Mouse (Mus musculus) embryonic facial prominence, embryonic 14.5 days (tissue): ENCODE data around the gene Npw. TPM values are rescaled to one million over a fixed set of nuclear protein-coding genes. Genes with fewer than 3 reads are reported as not detected.
A peak's percentile ranks its signal among the peaks of the same experiment; 100 is the strongest.

Source experiments
- ATAC-seq: fragments of 200-750 bp; cut with Nextera tagmentation; 2 replicates; pipeline ENCODE4 v1.8.0; 2017; ENCODE audit warnings: low read depth, moderate number of reproducible peaks, moderate TSS enrichment
- DNase-seq: peaks from one replicate; pipeline ENCODE4 v3.0.0-alpha.2; 2015; ENCODE audit warnings: low spot score
- H3K27ac ChIP-seq: fragments of 300-500 bp; sonication (generic); replicated peaks from 2 replicates; pipeline ENCODE4 v1.5.1; 2014; ENCODE audit warnings: low read depth, mild to moderate bottlenecking, low read length, moderate library complexity
- H3K27me3 ChIP-seq: fragments of 300-500 bp; sonication (generic); replicated peaks from 2 replicates; pipeline ENCODE4 v1.6.1; 2014; ENCODE audit warnings: low read length; ENCODE audit not compliant: control insufficient read depth, insufficient read depth
- H3K36me3 ChIP-seq: fragments of 300-500 bp; sonication (generic); 2 replicates; pipeline ENCODE4 v1.6.1; 2014; ENCODE audit warnings: low read length, mixed read lengths; ENCODE audit not compliant: control insufficient read depth, insufficient read depth
- H3K4me1 ChIP-seq: fragments of 300-500 bp; sonication (generic); 2 replicates; pipeline ENCODE4 v1.6.1; 2014; ENCODE audit warnings: antibody characterized with exemption, low read length; ENCODE audit not compliant: control insufficient read depth, insufficient read depth
- H3K4me2 ChIP-seq: fragments of 300-500 bp; sonication (generic); 2 replicates; pipeline ENCODE4 v1.6.1; 2014; ENCODE audit warnings: low read depth, mild to moderate bottlenecking, low read length, moderate library complexity, mixed read lengths
- H3K4me3 ChIP-seq: fragments of 300-500 bp; sonication (generic); 2 replicates; pipeline ENCODE4 v1.5.1; 2014; ENCODE audit warnings: low read depth, mild to moderate bottlenecking, low read length
- H3K9ac ChIP-seq: fragments of 300-500 bp; sonication (generic); 2 replicates; pipeline ENCODE4 v1.6.1; 2014; ENCODE audit warnings: low read depth, mild to moderate bottlenecking, low read length, moderate library complexity, mixed read lengths
- H3K9me3 ChIP-seq: fragments of 300-500 bp; sonication (generic); 2 replicates; pipeline ENCODE4 v1.6.1; 2016; ENCODE audit warnings: low read length; ENCODE audit not compliant: control insufficient read depth
- WGBS: fragments of 180-500 bp; shearing (Covaris S2); extraction: QIAGEN DNeasy Blood & Tissue Kit; methylation state at CpG from one replicate; pipeline ENCODE4 v1.1.7; 2014; 5-methylcytosine and 5-hydroxymethylcytosine counted together
- polyA plus RNA-seq: library from polyadenylated mRNA; unstranded; fragments of >200 nt; fragmentation: Nextera tagmentation; extraction: Ambion mirVana; gene quantifications from 2 replicates; pipeline ENCODE4 v1.2.1, GENCODE M21; 2014

The Npw gene
- polyA plus RNA-seq, 1 experiment from 2014 or later = 0.82 TPM

- peaks cover 12% of the 10 kb centered on the region for H3K4me1 ChIP-seq
- 11% methylated on average over 22 of the region's 22 CpGs for WGBS
- peak overlapping the region; percentile 81 for H3K4me2 ChIP-seq
- peaks cover 26% of the 10 kb centered on the region for H3K36me3 ChIP-seq
- no peaks in the 10 kb centered on the region for H3K9me3 ChIP-seq
- peak overlapping the region; percentile 71 for H3K9ac ChIP-seq
- H3K27me3 ChIP-seq = no peaks in the 10 kb centered on the region
- DNase-seq (peak; percentile 70), ATAC-seq (peak; percentile 53)
- H3K4me3 ChIP-seq = peak overlapping the region; percentile 58
- H3K27ac ChIP-seq = peak overlapping the region; percentile 85
Measured at GRCm38 (mm10) chr17:24632813-24633449, 25.3 kb downstream of the Npw start.

- Histone ChIP-seq H3K36me3 (peaks cover 33% of the 10 kb centered on the region), H3K9me3 (no peaks in the 10 kb centered on the region), H3K27ac (peak within 1 kb of the TSS; percentile 85), H3K4me3 (peak within 1 kb of the TSS; percentile 58), H3K4me2 (peak within 1 kb of the TSS; percentile 81), H3K4me1 (peaks cover 12% of the 10 kb centered on the region), H3K27me3 (no peaks in the 10 kb centered on the region), H3K9ac (peak within 1 kb of the TSS; percentile 71)
- ATAC-seq (peak; percentile 94), DNase-seq (peak; percentile 96)
- WGBS = 2% methylated on average over 50 of the region's 51 CpGs
Measured at GRCm38 (mm10) chr17:24632167-24632812, 26.0 kb downstream of the Npw start, which contains the start of the genes Tsc2 and Nthl1. Gene Tsc2 (minus strand): TSS chr17:24632630. Gene Nthl1 (plus strand): TSS chr17:24632680.

- 88% methylated on average over 14 of the region's 14 CpGs for WGBS
- Histone ChIP-seq H3K4me1 (peaks cover 12% of the 10 kb centered on the region), H3K9ac (no peak overlapping the region), H3K9me3 (no peaks in the 10 kb centered on the region), H3K27me3 (no peaks in the 10 kb centered on the region), H3K27ac (no peak overlapping the region), H3K4me2 (no peak overlapping the region), H3K4me3 (no peak overlapping the region), H3K36me3 (peaks cover 51% of the 10 kb centered on the region)
- DNase-seq (no peak), ATAC-seq (no peak)
Measured at GRCm38 (mm10) chr17:24630072-24630471, 28.2 kb downstream of the Npw start.

- Histone ChIP-seq H3K27me3 (no peaks in the 10 kb centered on the region), H3K9ac (no peak overlapping the region), H3K4me1 (peaks cover 12% of the 10 kb centered on the region), H3K27ac (no peak overlapping the region), H3K4me3 (no peak overlapping the region), H3K9me3 (no peaks in the 10 kb centered on the region), H3K36me3 (peaks cover 65% of the 10 kb centered on the region), H3K4me2 (no peak overlapping the region)
- 41% methylated on average over 5 of the region's 5 CpGs for WGBS
- ATAC-seq = no peak
- peak; percentile 44 for DNase-seq
Measured at GRCm38 (mm10) chr17:24628646-24629045, 29.6 kb downstream of the Npw start.

- no peak overlapping the region for H3K9ac ChIP-seq
- 89% methylated on average over 8 of the region's 8 CpGs for WGBS
- no peaks in the 10 kb centered on the region for H3K4me1 ChIP-seq
- ATAC-seq = no peak
- H3K4me3 ChIP-seq = no peak overlapping the region
- no peak for DNase-seq
- no peak overlapping the region for H3K4me2 ChIP-seq
- no peaks in the 10 kb centered on the region for H3K9me3 ChIP-seq
- H3K27ac ChIP-seq = no peak overlapping the region
- H3K36me3 ChIP-seq = peaks cover 92% of the 10 kb centered on the region
- H3K27me3 ChIP-seq = no peaks in the 10 kb centered on the region
Measured at GRCm38 (mm10) chr17:24625472-24625871, 32.8 kb downstream of the Npw start.

- Histone ChIP-seq H3K4me1 (no peaks in the 10 kb centered on the region), H3K27ac (no peak overlapping the region), H3K9ac (no peak overlapping the region), H3K9me3 (no peaks in the 10 kb centered on the region), H3K4me2 (no peak overlapping the region), H3K36me3 (peaks cover 92% of the 10 kb centered on the region), H3K4me3 (no peak overlapping the region), H3K27me3 (no peaks in the 10 kb centered on the region)
- WGBS = 85% methylated on average over 14 of the region's 14 CpGs
- DNase-seq = no peak
- ATAC-seq = no peak
Measured at GRCm38 (mm10) chr17:24617561-24618194, 40.6 kb downstream of the Npw start.

GRCm38 (mm10) chr17:24610711-24611110 lies 47.5 kb downstream of the Npw start:
- ATAC-seq (no peak), DNase-seq (no peak)
- no peaks in the 10 kb centered on the region for H3K27me3 ChIP-seq
- H3K36me3 ChIP-seq = peaks cover 73% of the 10 kb centered on the region
- H3K27ac ChIP-seq = no peak overlapping the region
- H3K9ac ChIP-seq = no peak overlapping the region
- no peak overlapping the region for H3K4me2 ChIP-seq
- no peaks in the 10 kb centered on the region for H3K4me1 ChIP-seq
- no peaks in the 10 kb centered on the region for H3K9me3 ChIP-seq
- no peak overlapping the region for H3K4me3 ChIP-seq
- WGBS = 91% methylated on average over 2 of the region's 2 CpGs

GRCm38 (mm10) chr17:24608874-24609273 lies 49.4 kb downstream of the Npw start:
- 87% methylated on average over 8 of the region's 8 CpGs for WGBS
- H3K36me3 ChIP-seq = peaks cover 72% of the 10 kb centered on the region
- no peak overlapping the region for H3K9ac ChIP-seq

More at GRCm38 (mm10) chr17:24608874-24609273, 49.4 kb downstream of the Npw start:
- H3K27ac ChIP-seq = no peak overlapping the region
- no peaks in the 10 kb centered on the region for H3K27me3 ChIP-seq
- no peak overlapping the region for H3K4me2 ChIP-seq
- DNase-seq = no peak
- no peaks in the 10 kb centered on the region for H3K9me3 ChIP-seq
- no peaks in the 10 kb centered on the region for H3K4me1 ChIP-seq
- ATAC-seq = no peak
- no peak overlapping the region for H3K4me3 ChIP-seq
